Mouse (Mus musculus) heart, embryonic 15.5 days (tissue): Measurements from ENCODE around the gene Plod3. TPM values are rescaled to one million over a fixed set of nuclear protein-coding genes. Genes with fewer than 3 reads are reported as not detected.
A peak's percentile ranks its signal among the peaks of the same experiment; 100 is the strongest.

ENCODE experiments used
- ATAC-seq: fragments of 200-750 bp; cut with Nextera tagmentation; replicated peaks from 2 replicates; pipeline ENCODE4 v1.8.0; 2017; ENCODE audit warnings: low read depth, moderate TSS enrichment; ENCODE audit not compliant: insufficient number of reproducible peaks, insufficient read depth, low FRiP score
- H3K27ac ChIP-seq: fragments of 300-500 bp; sonication (generic); 2 replicates; pipeline ENCODE4 v1.5.1; 2015; ENCODE audit warnings: mild to moderate bottlenecking, inconsistent platforms
- H3K27me3 ChIP-seq: fragments of 300-500 bp; sonication (generic); 2 replicates; pipeline ENCODE4 v1.6.1; 2015; ENCODE audit warnings: inconsistent platforms
- H3K36me3 ChIP-seq: fragments of 300-500 bp; sonication (generic); 2 replicates; pipeline ENCODE4 v1.6.1; 2015; ENCODE audit warnings: mild to moderate bottlenecking, inconsistent platforms
- H3K4me1 ChIP-seq: fragments of 300-500 bp; sonication (generic); replicated peaks from 2 replicates; pipeline ENCODE4 v1.6.1; 2015; ENCODE audit warnings: inconsistent platforms
- H3K4me2 ChIP-seq: fragments of 300-500 bp; sonication (generic); 2 replicates; pipeline ENCODE4 v1.6.1; 2015; ENCODE audit warnings: inconsistent platforms, mild to moderate bottlenecking, moderate library complexity
- H3K4me3 ChIP-seq: fragments of 300-500 bp; sonication (generic); 2 replicates; pipeline ENCODE4 v1.5.1; 2015; ENCODE audit warnings: mild to moderate bottlenecking, inconsistent platforms
- H3K9ac ChIP-seq: fragments of 300-500 bp; sonication (generic); 2 replicates; pipeline ENCODE4 v1.6.1; 2015; ENCODE audit warnings: mild to moderate bottlenecking, inconsistent platforms
- H3K9me3 ChIP-seq: fragments of 300-500 bp; sonication (generic); replicated peaks from 2 replicates; pipeline ENCODE4 v1.6.1; 2016; ENCODE audit warnings: inconsistent platforms
- WGBS: fragments of 180-500 bp; shearing (Covaris S2); methylation state at CpG from one replicate; pipeline ENCODE4 v1.1.7; 2015; ENCODE audit warnings: mixed read lengths; 5-methylcytosine and 5-hydroxymethylcytosine counted together
- polyA plus RNA-seq: library from polyadenylated mRNA; unstranded; fragments of >200 nt; fragmentation: Nextera tagmentation; extraction: Ambion mirVana; gene quantifications from 2 replicates; pipeline ENCODE4 v1.2.1, GENCODE M21; 2015

Plod3 gene
- polyA plus RNA-seq, 1 experiment from 2014 or later, result 34.9 TPM

DNA sequence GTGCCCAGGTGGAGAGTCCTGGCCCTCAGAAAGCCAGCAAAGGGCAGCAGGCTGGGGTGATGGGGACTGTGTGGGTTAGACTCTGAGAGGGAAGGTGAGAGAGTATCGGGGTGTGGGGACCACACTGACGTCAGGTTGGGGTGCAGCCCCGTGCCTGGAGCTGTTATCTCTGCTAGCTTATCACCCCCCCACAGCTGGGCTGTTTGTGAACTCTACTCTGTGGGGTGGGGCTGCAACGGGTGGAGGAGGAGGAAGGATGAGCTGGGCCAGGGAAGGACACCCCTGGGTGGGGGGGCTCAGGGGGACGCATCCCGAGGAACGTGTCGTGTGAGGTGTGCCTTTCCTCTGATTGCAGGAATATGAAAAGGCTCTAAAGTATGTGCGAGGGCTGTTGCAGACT, 21.6 kb upstream of the Plod3 start:
- peaks cover 43% of the 10 kb centered on the region for H3K4me1 ChIP-seq
- H3K27ac ChIP-seq, result peak overlapping the region; percentile 78
- H3K4me2 ChIP-seq, result no peak overlapping the region
- ATAC-seq, result no peak
- WGBS, result 62% methylated on average over 9 of the region's 9 CpGs
- no peak overlapping the region for H3K9ac ChIP-seq
- no peaks in the 10 kb centered on the region for H3K27me3 ChIP-seq
- no peaks in the 10 kb centered on the region for H3K9me3 ChIP-seq
- peaks cover 26% of the 10 kb centered on the region for H3K36me3 ChIP-seq
- no peak overlapping the region for H3K4me3 ChIP-seq

DNA sequence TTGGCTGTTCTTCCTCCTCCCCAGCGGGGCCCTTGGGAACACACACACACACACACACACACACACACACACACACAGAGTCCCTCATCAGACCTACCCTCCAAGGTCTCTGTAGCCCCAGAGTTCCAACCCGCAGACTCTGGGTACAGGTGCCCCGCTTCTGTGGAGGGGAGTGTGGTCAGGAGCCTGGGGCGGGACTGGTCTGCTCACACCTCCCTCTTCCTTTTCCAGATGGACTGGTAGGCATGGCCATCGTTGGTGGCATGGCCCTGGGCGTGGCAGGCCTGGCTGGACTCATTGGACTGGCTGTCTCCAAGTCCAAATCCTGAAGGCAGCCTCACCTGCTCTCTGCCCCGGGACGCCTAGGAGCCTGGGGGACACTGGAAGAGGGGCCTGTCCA, 21.1 kb upstream of the Plod3 start:
- ATAC-seq, result no peak
- H3K36me3 ChIP-seq, result peaks cover 26% of the 10 kb centered on the region
- peaks cover 43% of the 10 kb centered on the region for H3K4me1 ChIP-seq
- peak overlapping the region; percentile 78 for H3K27ac ChIP-seq
- 83% methylated on average over 7 of the region's 8 CpGs for WGBS
- H3K27me3 ChIP-seq, result no peaks in the 10 kb centered on the region
- no peaks in the 10 kb centered on the region for H3K9me3 ChIP-seq
- H3K4me3 ChIP-seq, result no peak overlapping the region
- peak overlapping the region; percentile 23; the same call in 1 of the 2 replicates for H3K9ac ChIP-seq
- H3K4me2 ChIP-seq, result no peak overlapping the region

DNA sequence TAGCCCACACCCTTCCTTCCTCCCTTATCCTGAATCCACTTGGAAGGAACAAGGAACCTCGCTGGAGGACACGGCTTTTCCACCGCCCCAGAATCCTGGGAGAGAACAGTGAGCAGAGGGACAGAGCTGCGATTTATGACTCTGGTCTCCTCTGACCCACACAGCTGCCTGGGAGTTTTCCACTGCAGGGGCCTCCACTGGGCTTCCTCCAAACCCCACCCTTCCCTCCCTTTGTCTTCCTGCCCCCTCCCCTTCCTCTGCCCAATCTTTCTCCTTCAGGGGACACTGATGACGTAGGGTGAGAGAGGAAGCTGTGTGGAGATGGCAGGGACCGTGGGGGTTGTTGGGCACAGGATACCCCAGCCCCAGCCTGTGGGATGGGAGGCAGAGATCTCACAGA, 20.5 kb upstream of the Plod3 start, which contains the start of gene Cldn15:
Cldn15 (plus strand) TSS at position 286 of the 400 bp plus-strand sequence.
- peak within 1 kb of the TSS; percentile 78 for H3K27ac ChIP-seq
- peak; percentile 30; the same call in 1 of the 2 replicates for ATAC-seq
- H3K27me3 ChIP-seq, result no peaks in the 10 kb centered on the region
- WGBS, result 50% methylated on average over 5 of the region's 6 CpGs
- H3K9me3 ChIP-seq, result no peaks in the 10 kb centered on the region
- 0 out of 2 replicates have a peak within 1 kb of the TSS, but pooled peaks have one; percentile 9 for H3K4me2 ChIP-seq
- H3K4me1 ChIP-seq, result peaks cover 40% of the 10 kb centered on the region
- peak within 1 kb of the TSS; percentile 23; the same call in 1 of the 2 replicates for H3K9ac ChIP-seq
- peaks cover 26% of the 10 kb centered on the region for H3K36me3 ChIP-seq
- no peak within 1 kb of the TSS for H3K4me3 ChIP-seq

DNA sequence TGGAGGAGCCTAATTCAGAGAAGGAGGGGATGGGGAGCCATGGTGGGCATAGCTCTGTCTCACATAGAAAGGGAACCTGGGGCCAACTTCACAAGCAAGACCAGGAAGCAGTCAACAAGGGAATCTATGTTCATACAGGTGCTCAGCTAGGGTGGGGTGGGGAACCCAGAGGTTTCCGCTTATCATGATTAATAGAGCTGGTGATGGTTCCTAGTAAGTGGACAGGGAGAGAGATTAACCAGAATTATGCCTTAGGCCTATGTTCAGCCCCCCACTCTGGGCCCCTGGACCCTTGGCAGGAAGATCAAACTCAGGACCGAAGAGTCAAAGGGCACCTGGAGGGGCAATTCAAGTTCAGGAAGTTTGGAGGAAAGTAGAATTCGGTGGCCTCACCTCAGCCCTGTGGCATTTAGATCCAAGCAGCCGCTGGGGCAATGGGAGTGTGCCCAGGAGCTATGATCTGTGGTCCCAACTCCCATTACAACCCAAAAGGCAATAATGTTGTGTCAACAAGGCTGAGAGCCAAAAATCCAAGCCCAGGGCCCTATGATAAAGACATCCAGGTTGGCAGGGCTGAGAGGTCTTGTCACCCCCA, 19.9 kb upstream of the Plod3 start:
- peaks cover 26% of the 10 kb centered on the region for H3K36me3 ChIP-seq
- peak overlapping the region; percentile 78 for H3K27ac ChIP-seq
- H3K4me2 ChIP-seq, result 0 out of 2 replicates have a peak overlapping the region, but pooled peaks have one; percentile 9
- H3K4me1 ChIP-seq, result peaks cover 37% of the 10 kb centered on the region
- H3K4me3 ChIP-seq, result no peak overlapping the region
- WGBS, result 79% methylated on average over 4 of the region's 4 CpGs
- ATAC-seq, result no peak
- H3K27me3 ChIP-seq, result no peaks in the 10 kb centered on the region
- H3K9ac ChIP-seq, result no peak overlapping the region
- no peaks in the 10 kb centered on the region for H3K9me3 ChIP-seq

DNA sequence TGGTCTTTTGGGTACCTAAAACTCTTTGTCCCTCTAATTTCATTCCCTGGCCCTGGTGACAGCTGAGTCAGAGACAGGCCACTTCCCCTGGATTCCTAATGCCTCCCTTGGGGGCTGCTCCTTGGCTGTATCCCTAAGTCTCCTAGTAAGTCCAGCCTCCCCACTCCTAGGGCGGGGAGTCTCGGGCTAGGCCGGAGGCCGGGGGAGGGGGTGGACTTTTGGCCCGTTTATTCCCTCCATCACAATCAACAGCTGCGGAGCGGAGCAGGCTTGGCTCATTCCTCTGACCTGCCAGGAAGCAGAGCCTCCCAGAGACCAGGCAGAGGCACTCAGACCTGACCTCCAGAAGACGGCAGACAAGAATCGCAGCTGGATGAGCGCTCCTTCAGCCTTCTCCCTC, 19.2 kb upstream of the Plod3 start:
- 0 out of 2 replicates have a peak overlapping the region, but pooled peaks have one; percentile 9 for H3K4me2 ChIP-seq
- H3K27ac ChIP-seq, result peak overlapping the region; percentile 78
- ATAC-seq, result no peak

DNA sequence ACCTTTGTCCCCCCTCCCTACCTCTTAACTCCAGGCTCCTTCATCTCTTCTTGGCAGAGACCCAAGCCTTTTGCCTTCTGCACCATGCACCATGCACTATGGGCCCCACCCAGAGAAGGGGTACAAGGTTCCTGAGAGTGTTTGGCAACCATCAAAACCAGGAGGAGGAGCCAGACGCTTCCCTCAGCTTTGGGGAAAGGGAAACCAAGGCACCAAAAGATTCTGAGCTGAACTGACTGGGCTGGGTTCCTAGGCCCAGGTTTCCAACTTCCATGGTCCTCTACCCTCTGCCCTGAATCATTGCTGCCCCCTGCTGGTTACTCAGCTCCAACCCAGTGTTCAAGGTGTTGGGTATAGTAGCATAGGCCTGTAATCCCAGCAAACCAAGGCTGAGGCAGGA, 16.1 kb upstream of the Plod3 start:
- Histone ChIP-seq H3K27me3 (no peaks in the 10 kb centered on the region), H3K36me3 (peaks cover 6% of the 10 kb centered on the region; the same call in 1 of the 2 replicates), H3K4me3 (no peak overlapping the region), H3K9ac (no peak overlapping the region), H3K4me2 (no peak overlapping the region), H3K4me1 (peaks cover 19% of the 10 kb centered on the region), H3K9me3 (no peaks in the 10 kb centered on the region), H3K27ac (no peak overlapping the region)
- no peak for ATAC-seq
- WGBS, result 54% methylated on average over 1 of the region's 1 CpGs

More for the DNA sequence above, 19.2 kb upstream of the Plod3 start:
- Histone ChIP-seq H3K27me3 (no peaks in the 10 kb centered on the region), H3K9me3 (no peaks in the 10 kb centered on the region), H3K4me3 (no peak overlapping the region), H3K4me1 (peaks cover 36% of the 10 kb centered on the region), H3K36me3 (peaks cover 26% of the 10 kb centered on the region), H3K9ac (no peak overlapping the region)
- whole genome bisulfite sequencing, result 64% methylated on average over 10 of the region's 10 CpGs

DNA sequence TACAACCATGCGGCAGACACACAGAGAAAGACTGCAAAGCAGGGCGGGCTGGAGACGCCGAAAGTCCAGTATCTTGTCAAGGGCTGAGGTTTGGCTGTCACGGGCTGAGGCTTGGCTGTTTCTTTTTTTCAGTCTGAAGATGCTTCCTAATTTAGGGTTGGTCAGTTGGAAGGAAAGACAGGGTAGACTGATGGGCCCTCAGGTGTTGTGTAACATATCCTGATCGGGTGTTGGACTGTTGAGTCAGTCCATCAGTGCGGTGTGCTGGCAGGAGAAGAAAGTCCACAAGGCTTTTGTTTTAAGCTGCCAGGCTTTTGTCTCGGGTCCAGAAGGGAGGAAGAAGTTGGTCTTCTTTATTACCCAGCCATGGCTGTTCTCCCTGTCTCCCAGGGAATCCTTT, 13.1 kb upstream of the Plod3 start:
- no peak for ATAC-seq
- H3K4me2 ChIP-seq, result no peak overlapping the region
- H3K9me3 ChIP-seq, result no peaks in the 10 kb centered on the region
- H3K4me3 ChIP-seq, result no peak overlapping the region
- no peak overlapping the region for H3K9ac ChIP-seq
- H3K27ac ChIP-seq, result no peak overlapping the region
- no peaks in the 10 kb centered on the region for H3K27me3 ChIP-seq
- no peaks in the 10 kb centered on the region for H3K36me3 ChIP-seq
- 56% methylated on average over 8 of the region's 8 CpGs for WGBS
- no peaks in the 10 kb centered on the region for H3K4me1 ChIP-seq

DNA sequence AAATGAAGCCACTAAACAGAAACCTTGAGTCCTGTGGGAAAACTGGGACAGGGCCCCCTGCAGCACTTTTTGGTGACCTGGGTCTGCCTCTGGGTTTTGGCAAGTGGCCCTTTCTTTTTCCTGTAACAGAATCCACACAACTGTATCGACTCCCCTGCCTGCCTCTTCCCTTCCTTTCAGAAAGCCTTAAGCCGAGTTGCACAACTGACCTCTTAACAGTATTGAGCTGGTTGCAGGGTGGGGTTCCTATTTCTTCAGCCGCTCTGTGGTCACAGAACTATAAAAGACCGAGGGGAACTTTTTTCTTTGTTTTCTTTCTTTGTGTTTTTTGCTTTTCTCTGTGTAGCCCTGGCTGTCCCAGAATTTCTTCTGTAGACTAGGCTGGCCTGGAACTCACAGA, 9.1 kb upstream of the Plod3 start:
- 72% methylated on average over 4 of the region's 4 CpGs for WGBS
- Histone ChIP-seq H3K9me3 (no peaks in the 10 kb centered on the region), H3K9ac (no peak overlapping the region), H3K4me3 (no peak overlapping the region), H3K27ac (no peak overlapping the region), H3K27me3 (no peaks in the 10 kb centered on the region), H3K4me2 (no peak overlapping the region), H3K36me3 (peaks cover 17% of the 10 kb centered on the region), H3K4me1 (0 out of 2 replicates have a peak, but pooled peaks cover 2% of the 10 kb centered on the region)
- no peak for ATAC-seq

DNA sequence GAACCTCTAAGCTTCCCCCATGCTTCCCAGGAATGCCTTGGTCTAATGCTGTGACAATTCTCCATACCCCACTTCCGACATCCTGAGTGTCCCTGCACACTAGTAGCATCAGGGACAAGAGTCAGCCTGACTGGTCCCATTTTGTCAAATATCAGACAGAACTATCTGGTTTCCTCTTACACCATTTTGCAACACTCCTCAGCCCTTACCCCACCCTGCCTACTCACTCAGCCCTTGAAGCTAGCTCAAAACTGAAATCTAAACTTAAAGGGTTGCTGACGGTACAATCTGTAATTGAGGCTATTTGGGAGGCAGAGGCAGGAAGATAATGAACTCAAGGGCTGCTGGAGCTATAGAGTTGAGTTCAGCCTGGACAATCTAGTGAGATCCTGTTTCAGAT, 7.1 kb upstream of the Plod3 start:
- ATAC-seq, result no peak
- Histone ChIP-seq H3K4me1 (0 out of 2 replicates have a peak, but pooled peaks cover 2% of the 10 kb centered on the region), H3K9ac (no peak overlapping the region), H3K27me3 (no peaks in the 10 kb centered on the region), H3K4me2 (no peak overlapping the region), H3K4me3 (no peak overlapping the region), H3K9me3 (no peaks in the 10 kb centered on the region), H3K36me3 (peaks cover 17% of the 10 kb centered on the region), H3K27ac (no peak overlapping the region)
- WGBS, result 78% methylated on average over 2 of the region's 2 CpGs

DNA sequence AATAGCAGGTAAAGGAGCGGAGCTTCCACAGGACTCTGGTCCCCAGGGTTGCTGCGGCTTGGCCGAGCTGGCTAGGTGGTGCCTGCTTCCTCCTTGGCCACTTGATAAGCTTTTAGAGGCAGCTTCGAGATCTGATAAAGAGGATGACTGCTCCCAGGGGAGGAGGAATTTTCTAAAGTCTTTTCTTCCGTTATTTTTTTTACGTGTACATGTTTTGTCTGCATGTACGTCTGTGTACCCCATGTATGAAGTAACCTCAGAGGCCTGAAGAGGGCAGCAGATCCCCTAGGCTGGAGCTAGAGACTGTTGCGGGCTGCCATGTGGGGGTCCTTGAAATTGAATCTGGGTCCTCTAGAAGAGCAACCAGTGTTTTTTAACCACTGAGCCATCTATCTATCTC, 5.8 kb upstream of the Plod3 start:
- H3K36me3 ChIP-seq, result peaks cover 17% of the 10 kb centered on the region
- H3K9me3 ChIP-seq, result no peaks in the 10 kb centered on the region
- H3K4me2 ChIP-seq, result no peak overlapping the region
- no peak for ATAC-seq
- WGBS, result 88% methylated on average over 8 of the region's 8 CpGs
- no peaks in the 10 kb centered on the region for H3K27me3 ChIP-seq
- H3K4me1 ChIP-seq, result peaks cover 7% of the 10 kb centered on the region
- no peak overlapping the region for H3K9ac ChIP-seq
- H3K4me3 ChIP-seq, result no peak overlapping the region
- H3K27ac ChIP-seq, result no peak overlapping the region

DNA sequence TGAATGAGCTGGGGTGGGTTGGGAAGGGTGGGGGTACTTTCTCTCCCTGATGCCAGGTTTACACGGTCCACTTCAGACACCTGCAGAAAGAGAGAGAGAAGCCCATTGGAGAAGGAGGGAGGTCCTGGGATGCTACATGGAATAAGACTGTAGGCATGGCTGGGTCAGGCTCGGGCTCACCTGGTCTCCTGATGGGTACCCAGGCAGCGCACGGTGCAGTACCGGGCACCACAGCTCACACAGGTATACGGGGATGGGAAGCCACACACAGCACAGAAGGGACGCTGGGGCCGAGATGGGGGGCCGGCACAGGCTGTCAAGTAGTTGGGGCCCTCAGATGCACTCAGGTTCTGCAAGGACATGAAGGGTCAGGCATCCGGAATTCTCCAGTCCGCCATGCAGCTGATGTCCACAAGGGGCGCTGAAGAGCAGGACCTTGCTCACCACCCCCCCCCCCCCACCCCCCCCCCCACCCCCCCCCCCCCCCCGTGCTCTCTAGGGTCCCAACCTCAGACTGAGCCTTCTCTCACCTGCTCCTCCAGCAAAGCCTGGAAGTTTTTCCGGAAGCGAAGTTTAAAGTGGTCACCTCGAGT, 4.4 kb upstream of the Plod3 start:
- no peak for ATAC-seq
- no peak overlapping the region for H3K27ac ChIP-seq
- no peak overlapping the region for H3K4me3 ChIP-seq
- 45% methylated on average over 16 of the region's 16 CpGs for WGBS
- no peaks in the 10 kb centered on the region for H3K9me3 ChIP-seq
- H3K9ac ChIP-seq, result no peak overlapping the region
- H3K4me1 ChIP-seq, result peaks cover 13% of the 10 kb centered on the region
- H3K36me3 ChIP-seq, result peaks cover 17% of the 10 kb centered on the region
- no peak overlapping the region for H3K4me2 ChIP-seq
- H3K27me3 ChIP-seq, result no peaks in the 10 kb centered on the region

DNA sequence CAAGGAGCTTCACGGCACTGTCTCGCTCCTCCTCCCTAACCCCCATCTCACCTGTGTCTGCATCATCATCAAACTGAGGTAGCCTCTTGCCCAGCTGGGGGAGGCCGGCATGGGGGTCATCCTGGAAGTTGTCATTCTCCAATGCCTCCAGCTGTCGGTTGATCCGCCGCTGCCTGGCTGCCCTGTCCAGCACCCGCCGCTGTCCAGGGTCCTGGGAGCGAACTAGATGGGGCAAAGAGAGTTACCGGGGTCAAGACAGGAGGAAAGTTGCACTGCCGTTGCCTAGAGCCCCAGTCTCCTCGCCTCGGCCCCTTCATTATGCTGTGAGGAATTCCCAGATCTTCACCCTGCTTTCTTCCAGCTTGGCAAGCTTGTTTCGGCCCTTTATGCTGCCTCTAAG, 2.0 kb upstream of the Plod3 start:
- Histone ChIP-seq H3K4me3 (no peak overlapping the region), H3K27ac (no peak overlapping the region), H3K36me3 (peaks cover 20% of the 10 kb centered on the region), H3K9ac (no peak overlapping the region), H3K27me3 (no peaks in the 10 kb centered on the region), H3K4me2 (no peak overlapping the region), H3K9me3 (no peaks in the 10 kb centered on the region), H3K4me1 (peaks cover 23% of the 10 kb centered on the region)
- ATAC-seq, result no peak
- WGBS, result 53% methylated on average over 14 of the region's 14 CpGs
